Mouse (Mus musculus): ENCODE results near the gene Col6a5. TPM values are rescaled to one million over a fixed set of nuclear protein-coding genes. Genes with fewer than 3 reads are reported as not detected.

Col6a5 gene
- polyA plus RNA-seq (2014; fragmentation: Nextera tagmentation; extraction: Ambion mirVana) = 0.05 TPM in 1 of 2 replicates, not detected in the other

- no peak within 1 kb of the TSS for H3K4me2 ChIP-seq (ENCODE audit: low read length)
- H3K27me3 ChIP-seq (ENCODE audit: control insufficient read depth, insufficient read depth, low read length) = 0 out of 2 replicates have a peak, but pooled peaks cover 5% of the 10 kb centered on the region
- no peaks in the 10 kb centered on the region for H3K9me3 ChIP-seq (ENCODE audit: control insufficient read depth, low read length)
- H3K9ac ChIP-seq (ENCODE audit: low read length) = no peak within 1 kb of the TSS
- no peaks in the 10 kb centered on the region for H3K36me3 ChIP-seq (ENCODE audit: control insufficient read depth, insufficient read depth, low read length)
- no peak within 1 kb of the TSS for H3K27ac ChIP-seq (replicated peaks in 1 of 2; ENCODE audit: control insufficient read depth in 1 of 2, insufficient read depth in 1 of 2, low read depth in 2 of 2, low read length in 2 of 2)
- no peak for ATAC-seq (ENCODE audit: insufficient number of reproducible peaks, insufficient read depth, low FRiP score, low read depth)
- 13% methylated on average over 13 of the region's 13 CpGs for WGBS
- no peak within 1 kb of the TSS for H3K4me3 ChIP-seq (ENCODE audit: control insufficient read depth in 1 of 2, insufficient read depth in 1 of 2, low read depth in 1 of 2, low read length in 2 of 2)
- H3K4me1 ChIP-seq (ENCODE audit: control insufficient read depth in 2 of 2, insufficient read depth in 2 of 2, low read length in 2 of 2) = peaks cover 3 to 6% of the 10 kb centered on the region in 2 experiments; a peak in 2 of 4 replicates
These were observed at the start of gene Col6a5 for GRCm38 (mm10) chr9:105960533-105960932. Gene Col6a5 (minus strand): TSS chr9:105960643.

GRCm38 (mm10) chr9:105997955-105998354 is 37.5 kb upstream of the Col6a5 start:
- Histone ChIP-seq H3K9ac (ENCODE audit: low read length) (no peak overlapping the region), H3K4me1 (ENCODE audit: control insufficient read depth in 2 of 2, insufficient read depth in 2 of 2, low read length in 2 of 2) (no peaks in the 10 kb centered on the region), H3K9me3 (ENCODE audit: control insufficient read depth, low read length) (peaks cover 3% of the 10 kb centered on the region; the same call in 1 of the 2 replicates), H3K4me3 (ENCODE audit: control insufficient read depth in 1 of 2, insufficient read depth in 1 of 2, low read depth in 1 of 2, low read length in 2 of 2) (no peak overlapping the region), H3K4me2 (ENCODE audit: low read length) (no peak overlapping the region), H3K27ac (replicated peaks in 1 of 2; ENCODE audit: control insufficient read depth in 1 of 2, insufficient read depth in 1 of 2, low read depth in 2 of 2, low read length in 2 of 2) (no peak overlapping the region), H3K36me3 (ENCODE audit: control insufficient read depth, insufficient read depth, low read length) (no peaks in the 10 kb centered on the region), H3K27me3 (ENCODE audit: control insufficient read depth, insufficient read depth, low read length) (no peaks in the 10 kb centered on the region)
- 49% methylated on average over 11 of the region's 11 CpGs for WGBS
- no peak for ATAC-seq (ENCODE audit: insufficient number of reproducible peaks, insufficient read depth, low FRiP score, low read depth)

- Histone ChIP-seq H3K9me3 (ENCODE audit: control insufficient read depth, low read length) (peaks cover 8% of the 10 kb centered on the region; the same call in 1 of the 2 replicates), H3K4me3 (ENCODE audit: control insufficient read depth in 1 of 2, insufficient read depth in 1 of 2, low read depth in 1 of 2, low read length in 2 of 2) (no peak overlapping the region), H3K4me2 (ENCODE audit: low read length) (no peak overlapping the region), H3K27me3 (ENCODE audit: control insufficient read depth, insufficient read depth, low read length) (no peaks in the 10 kb centered on the region), H3K9ac (ENCODE audit: low read length) (no peak overlapping the region), H3K36me3 (ENCODE audit: control insufficient read depth, insufficient read depth, low read length) (no peaks in the 10 kb centered on the region), H3K4me1 (ENCODE audit: control insufficient read depth in 2 of 2, insufficient read depth in 2 of 2, low read length in 2 of 2) (no peaks in the 10 kb centered on the region), H3K27ac (replicated peaks in 1 of 2; ENCODE audit: control insufficient read depth in 1 of 2, insufficient read depth in 1 of 2, low read depth in 2 of 2, low read length in 2 of 2) (no peak overlapping the region)
- WGBS = 78% methylated on average over 6 of the region's 6 CpGs
- no peak for ATAC-seq (ENCODE audit: insufficient number of reproducible peaks, insufficient read depth, low FRiP score, low read depth)
These were observed 32.0 kb upstream of the Col6a5 start for GRCm38 (mm10) chr9:105992425-105992824.

- Histone ChIP-seq H3K9me3 (ENCODE audit: control insufficient read depth, low read length) (peaks cover 8% of the 10 kb centered on the region; the same call in 1 of the 2 replicates), H3K36me3 (ENCODE audit: control insufficient read depth, insufficient read depth, low read length) (no peaks in the 10 kb centered on the region), H3K9ac (ENCODE audit: low read length) (no peak overlapping the region), H3K4me2 (ENCODE audit: low read length) (no peak overlapping the region), H3K27ac (replicated peaks in 1 of 2; ENCODE audit: control insufficient read depth in 1 of 2, insufficient read depth in 1 of 2, low read depth in 2 of 2, low read length in 2 of 2) (no peak overlapping the region), H3K27me3 (ENCODE audit: control insufficient read depth, insufficient read depth, low read length) (no peaks in the 10 kb centered on the region), H3K4me3 (ENCODE audit: control insufficient read depth in 1 of 2, insufficient read depth in 1 of 2, low read depth in 1 of 2, low read length in 2 of 2) (no peak overlapping the region), H3K4me1 (ENCODE audit: control insufficient read depth in 2 of 2, insufficient read depth in 2 of 2, low read length in 2 of 2) (no peaks in the 10 kb centered on the region)
- 69% methylated on average over 6 of the region's 6 CpGs for WGBS
- no peak for ATAC-seq (ENCODE audit: insufficient number of reproducible peaks, insufficient read depth, low FRiP score, low read depth)
These were observed 29.7 kb upstream of the Col6a5 start for GRCm38 (mm10) chr9:105990099-105990498.

- Histone ChIP-seq H3K9ac (ENCODE audit: low read length) (no peak overlapping the region), H3K4me3 (ENCODE audit: control insufficient read depth in 1 of 2, insufficient read depth in 1 of 2, low read depth in 1 of 2, low read length in 2 of 2) (no peak overlapping the region), H3K27ac (replicated peaks in 1 of 2; ENCODE audit: control insufficient read depth in 1 of 2, insufficient read depth in 1 of 2, low read depth in 2 of 2, low read length in 2 of 2) (no peak overlapping the region), H3K36me3 (ENCODE audit: control insufficient read depth, insufficient read depth, low read length) (no peaks in the 10 kb centered on the region), H3K9me3 (ENCODE audit: control insufficient read depth, low read length) (peaks cover 5% of the 10 kb centered on the region; the same call in 1 of the 2 replicates), H3K4me1 (ENCODE audit: control insufficient read depth in 2 of 2, insufficient read depth in 2 of 2, low read length in 2 of 2) (no peaks in the 10 kb centered on the region), H3K27me3 (ENCODE audit: control insufficient read depth, insufficient read depth, low read length) (no peaks in the 10 kb centered on the region), H3K4me2 (ENCODE audit: low read length) (no peak overlapping the region)
- no peak for ATAC-seq (ENCODE audit: insufficient number of reproducible peaks, insufficient read depth, low FRiP score, low read depth)
- 85% methylated on average over 6 of the region's 6 CpGs for WGBS
These were observed 29.0 kb upstream of the Col6a5 start for GRCm38 (mm10) chr9:105989468-105989867.

- Histone ChIP-seq H3K27me3 (ENCODE audit: control insufficient read depth, insufficient read depth, low read length) (no peaks in the 10 kb centered on the region), H3K4me3 (ENCODE audit: control insufficient read depth in 1 of 2, insufficient read depth in 1 of 2, low read depth in 1 of 2, low read length in 2 of 2) (no peak overlapping the region), H3K9ac (ENCODE audit: low read length) (no peak overlapping the region), H3K36me3 (ENCODE audit: control insufficient read depth, insufficient read depth, low read length) (no peaks in the 10 kb centered on the region), H3K4me2 (ENCODE audit: low read length) (no peak overlapping the region), H3K4me1 (ENCODE audit: control insufficient read depth in 2 of 2, insufficient read depth in 2 of 2, low read length in 2 of 2) (no peaks in the 10 kb centered on the region), H3K27ac (replicated peaks in 1 of 2; ENCODE audit: control insufficient read depth in 1 of 2, insufficient read depth in 1 of 2, low read depth in 2 of 2, low read length in 2 of 2) (no peak overlapping the region), H3K9me3 (ENCODE audit: control insufficient read depth, low read length) (peaks cover 5% of the 10 kb centered on the region; the same call in 1 of the 2 replicates)
- ATAC-seq (ENCODE audit: insufficient number of reproducible peaks, insufficient read depth, low FRiP score, low read depth) = no peak
- WGBS = 54% methylated on average over 8 of the region's 8 CpGs
These were observed 27.7 kb upstream of the Col6a5 start for GRCm38 (mm10) chr9:105988096-105988495.

GRCm38 (mm10) chr9:105984931-105985519 is 24.6 kb upstream of the Col6a5 start:
- H3K9ac ChIP-seq (ENCODE audit: low read length) = no peak overlapping the region
- H3K36me3 ChIP-seq (ENCODE audit: control insufficient read depth, insufficient read depth, low read length) = no peaks in the 10 kb centered on the region
- no peak overlapping the region for H3K4me2 ChIP-seq (ENCODE audit: low read length)
- no peaks in the 10 kb centered on the region for H3K4me1 ChIP-seq (ENCODE audit: control insufficient read depth in 2 of 2, insufficient read depth in 2 of 2, low read length in 2 of 2)
- WGBS = 41% methylated on average over 10 of the region's 10 CpGs
- peaks cover 5% of the 10 kb centered on the region; the same call in 1 of the 2 replicates for H3K9me3 ChIP-seq (ENCODE audit: control insufficient read depth, low read length)
- no peak for ATAC-seq (ENCODE audit: insufficient number of reproducible peaks, insufficient read depth, low FRiP score, low read depth)
- H3K27ac ChIP-seq (replicated peaks in 1 of 2; ENCODE audit: control insufficient read depth in 1 of 2, insufficient read depth in 1 of 2, low read depth in 2 of 2, low read length in 2 of 2) = no peak overlapping the region
- H3K27me3 ChIP-seq (ENCODE audit: control insufficient read depth, insufficient read depth, low read length) = no peaks in the 10 kb centered on the region
- H3K4me3 ChIP-seq (ENCODE audit: control insufficient read depth in 1 of 2, insufficient read depth in 1 of 2, low read depth in 1 of 2, low read length in 2 of 2) = no peak overlapping the region

- no peak overlapping the region for H3K4me2 ChIP-seq (ENCODE audit: low read length)
- H3K9ac ChIP-seq (ENCODE audit: low read length) = no peak overlapping the region
- 85% methylated on average over 8 of the region's 8 CpGs for WGBS
- no peak overlapping the region for H3K27ac ChIP-seq (replicated peaks in 1 of 2; ENCODE audit: control insufficient read depth in 1 of 2, insufficient read depth in 1 of 2, low read depth in 2 of 2, low read length in 2 of 2)
- H3K4me1 ChIP-seq (ENCODE audit: control insufficient read depth in 2 of 2, insufficient read depth in 2 of 2, low read length in 2 of 2) = no peaks in the 10 kb centered on the region
- H3K36me3 ChIP-seq (ENCODE audit: control insufficient read depth, insufficient read depth, low read length) = no peaks in the 10 kb centered on the region
- peaks cover 13% of the 10 kb centered on the region for H3K27me3 ChIP-seq (ENCODE audit: control insufficient read depth, insufficient read depth, low read length)
- no peaks in the 10 kb centered on the region for H3K9me3 ChIP-seq (ENCODE audit: control insufficient read depth, low read length)
- H3K4me3 ChIP-seq (ENCODE audit: control insufficient read depth in 1 of 2, insufficient read depth in 1 of 2, low read depth in 1 of 2, low read length in 2 of 2) = no peak overlapping the region
- ATAC-seq (ENCODE audit: insufficient number of reproducible peaks, insufficient read depth, low FRiP score, low read depth) = no peak
These were observed 18.0 kb upstream of the Col6a5 start for GRCm38 (mm10) chr9:105978479-105978878.

All from heart, embryonic 14.5 days (tissue).